Mouse (Mus musculus) midbrain, embryonic 14.5 days (tissue): ENCODE measurements at regions not wholly inside any gene's neighbourhood (a gene's known extent, or its start where the extent isn't known, plus 50 kb on each side); places are given as distances from the start of the nearest gene placed in this dataset.

ENCODE experiments used
- ATAC-seq: fragments of 200-750 bp; cut with Nextera tagmentation; 2 replicates; pipeline ENCODE4 v1.8.0; 2017; ENCODE audit warnings: moderate number of reproducible peaks, moderate library complexity; ENCODE audit not compliant: low FRiP score, low TSS enrichment
- DNase-seq: peaks from one replicate; pipeline ENCODE4 v3.0.0-alpha.2; 2015
- H3K27ac ChIP-seq: fragments of 300-500 bp; sonication (generic); replicated peaks from 2 replicates; pipeline ENCODE4 v1.5.1; 2014; ENCODE audit warnings: mild to moderate bottlenecking, low read depth, low read length, moderate library complexity
- H3K27me3 ChIP-seq: fragments of 300-500 bp; sonication (generic); 2 replicates; pipeline ENCODE4 v1.6.1; 2014; ENCODE audit warnings: low read length, control low read depth, mixed read lengths; ENCODE audit not compliant: control insufficient read depth, insufficient read depth
- H3K36me3 ChIP-seq: fragments of 300-500 bp; sonication (generic); 2 replicates; pipeline ENCODE4 v1.6.1; 2014; ENCODE audit warnings: low read length, control low read depth; ENCODE audit not compliant: control insufficient read depth, insufficient read depth
- H3K4me1 ChIP-seq: fragments of 300-500 bp; sonication (generic); 2 replicates; pipeline ENCODE4 v1.6.1; 2014; ENCODE audit warnings: mild to moderate bottlenecking, antibody characterized with exemption, low read length, control low read depth; ENCODE audit not compliant: control insufficient read depth, insufficient read depth
- H3K4me2 ChIP-seq: fragments of 300-500 bp; sonication (generic); 2 replicates; pipeline ENCODE4 v1.6.1; 2014; ENCODE audit warnings: mild to moderate bottlenecking, low read length, moderate library complexity
- H3K4me3 ChIP-seq: fragments of 300-500 bp; sonication (generic); replicated peaks from 2 replicates; pipeline ENCODE4 v1.5.1; 2014; ENCODE audit warnings: low read depth, low read length
- H3K9ac ChIP-seq: fragments of 300-500 bp; sonication (generic); replicated peaks from 2 replicates; pipeline ENCODE4 v1.6.1; 2014; ENCODE audit warnings: mild to moderate bottlenecking, low read length, moderate library complexity
- H3K9me3 ChIP-seq: fragments of 300-500 bp; sonication (generic); 2 replicates; pipeline ENCODE4 v1.6.1; 2016; ENCODE audit warnings: low read length, control low read depth, mixed read lengths; ENCODE audit not compliant: control insufficient read depth
- WGBS: fragments of 180-500 bp; shearing (Covaris S2); extraction: QIAGEN DNeasy Blood & Tissue Kit; methylation state at CpG from one replicate; pipeline ENCODE4 v1.1.7; 2014; 5-methylcytosine and 5-hydroxymethylcytosine counted together

DNA sequence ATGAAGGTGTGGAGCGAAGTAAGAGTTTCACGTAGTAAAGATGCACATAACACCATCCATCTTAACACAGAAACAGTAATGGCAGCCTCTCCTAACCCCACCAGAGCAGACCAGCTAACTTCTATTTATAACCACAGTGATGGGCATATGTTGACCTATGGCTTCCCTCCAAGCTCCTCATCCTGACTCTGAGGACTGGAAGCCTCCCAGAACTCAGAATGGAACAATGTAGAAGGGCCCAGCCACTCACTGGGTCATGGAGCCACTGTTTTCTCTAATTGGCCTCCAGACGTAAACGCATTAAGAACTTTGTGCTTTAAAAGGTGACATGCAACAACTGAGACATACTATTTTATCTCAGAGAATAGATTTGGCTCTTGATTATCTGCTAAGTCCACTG lies 77.0 kb downstream of the Irs2 start:
- 91% methylated on average over 4 of the region's 4 CpGs for WGBS
- no peak overlapping the region for H3K27ac ChIP-seq
- no peaks in the 10 kb centered on the region for H3K9me3 ChIP-seq
- H3K36me3 ChIP-seq, result no peaks in the 10 kb centered on the region
- H3K4me2 ChIP-seq, result no peak overlapping the region
- H3K4me1 ChIP-seq, result peaks cover 20% of the 10 kb centered on the region
- no peak overlapping the region for H3K4me3 ChIP-seq
- DNase-seq (no peak), ATAC-seq (no peak)
- H3K27me3 ChIP-seq, result no peaks in the 10 kb centered on the region; the same call in 1 of the 2 replicates
- no peak overlapping the region for H3K9ac ChIP-seq

DNA sequence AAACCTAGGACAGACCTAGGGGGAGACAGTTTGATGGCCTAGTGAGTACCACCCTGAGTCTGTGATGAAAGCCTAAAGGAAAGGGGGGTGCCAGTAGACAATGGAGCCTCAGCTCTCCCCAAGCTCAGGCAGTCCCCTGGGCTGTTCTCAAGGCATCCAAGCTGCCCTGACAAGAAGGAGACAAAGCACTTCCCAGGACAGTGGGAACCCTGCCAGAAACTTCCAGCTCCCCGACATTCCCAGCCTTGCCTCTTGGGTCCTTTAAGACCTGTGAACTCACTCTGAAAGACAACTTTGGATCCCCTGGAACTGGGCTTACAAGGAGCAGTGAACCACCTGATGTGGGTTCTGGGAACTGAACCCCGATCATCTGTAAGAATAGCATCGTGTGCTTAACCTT lies 79.4 kb downstream of the Irs2 start:
- Histone ChIP-seq H3K36me3 (no peaks in the 10 kb centered on the region), H3K9ac (no peak overlapping the region), H3K4me1 (peaks cover 39% of the 10 kb centered on the region), H3K27me3 (no peaks in the 10 kb centered on the region; the same call in 1 of the 2 replicates), H3K4me2 (no peak overlapping the region), H3K9me3 (no peaks in the 10 kb centered on the region), H3K27ac (peak overlapping the region; percentile 55), H3K4me3 (no peak overlapping the region)
- WGBS, result 69% methylated on average over 3 of the region's 3 CpGs
- no peak for DNase-seq
- peak; percentile 11; the same call in 1 of the 2 replicates for ATAC-seq

DNA sequence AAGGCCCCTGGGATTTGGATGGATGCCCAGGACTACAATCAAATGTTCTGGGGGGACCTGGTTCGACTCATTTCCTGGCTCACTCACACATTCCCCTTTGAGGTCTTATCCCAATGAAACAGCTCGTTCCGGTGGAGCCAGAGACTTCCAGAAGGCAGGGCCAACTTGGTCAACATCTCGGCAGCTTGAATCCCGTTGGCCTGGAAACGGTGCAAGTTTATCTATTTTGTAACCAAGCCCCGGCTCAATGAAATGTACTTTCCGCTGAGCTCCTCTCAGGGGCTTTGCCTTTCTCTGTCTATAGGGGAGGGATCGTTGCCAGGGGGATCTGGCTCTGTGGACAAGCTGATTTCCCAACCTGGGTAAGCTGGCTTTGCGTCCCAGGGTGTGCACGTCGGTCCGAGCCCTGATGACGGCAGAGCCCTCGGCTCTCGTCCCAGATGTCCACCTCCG lies 79.9 kb downstream of the Irs2 start:
- ATAC-seq (peak; percentile 43), DNase-seq (peak; percentile 79)
- H3K36me3 ChIP-seq, result no peaks in the 10 kb centered on the region
- H3K4me2 ChIP-seq, result no peak overlapping the region
- peak overlapping the region; percentile 55 for H3K27ac ChIP-seq
- H3K9ac ChIP-seq, result no peak overlapping the region
- no peaks in the 10 kb centered on the region for H3K9me3 ChIP-seq
- peaks cover 43% of the 10 kb centered on the region for H3K4me1 ChIP-seq
- no peak overlapping the region for H3K4me3 ChIP-seq
- 17% methylated on average over 17 of the region's 17 CpGs for WGBS
- H3K27me3 ChIP-seq, result no peaks in the 10 kb centered on the region; the same call in 1 of the 2 replicates

DNA sequence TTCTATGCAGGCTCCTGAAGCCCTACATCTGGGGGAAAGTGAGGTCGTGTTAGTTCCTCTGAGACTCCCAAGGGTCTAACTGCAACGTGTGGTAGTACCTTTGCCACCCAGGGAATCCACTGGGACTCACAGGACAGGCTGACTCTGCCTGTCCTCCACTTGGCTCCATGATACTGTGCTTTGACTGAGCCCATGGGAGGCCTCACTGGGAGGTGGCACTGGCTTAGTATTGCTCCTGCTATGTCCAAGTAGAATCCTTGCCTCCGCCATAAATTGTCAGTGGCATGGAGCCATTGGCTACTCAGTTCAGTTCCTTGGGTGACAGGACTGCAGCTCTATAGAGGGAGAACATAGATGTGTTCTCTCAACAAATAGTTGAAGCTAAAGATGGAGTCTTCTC lies 81.1 kb downstream of the Irs2 start:
- no peak overlapping the region for H3K27ac ChIP-seq
- no peak overlapping the region for H3K9ac ChIP-seq
- WGBS, result 57% methylated on average over 3 of the region's 3 CpGs
- no peak overlapping the region for H3K4me2 ChIP-seq
- no peak for DNase-seq
- H3K4me1 ChIP-seq, result peaks cover 51% of the 10 kb centered on the region
- ATAC-seq, result no peak
- no peaks in the 10 kb centered on the region for H3K9me3 ChIP-seq
- H3K27me3 ChIP-seq, result no peaks in the 10 kb centered on the region; the same call in 1 of the 2 replicates
- H3K36me3 ChIP-seq, result no peaks in the 10 kb centered on the region
- no peak overlapping the region for H3K4me3 ChIP-seq

DNA sequence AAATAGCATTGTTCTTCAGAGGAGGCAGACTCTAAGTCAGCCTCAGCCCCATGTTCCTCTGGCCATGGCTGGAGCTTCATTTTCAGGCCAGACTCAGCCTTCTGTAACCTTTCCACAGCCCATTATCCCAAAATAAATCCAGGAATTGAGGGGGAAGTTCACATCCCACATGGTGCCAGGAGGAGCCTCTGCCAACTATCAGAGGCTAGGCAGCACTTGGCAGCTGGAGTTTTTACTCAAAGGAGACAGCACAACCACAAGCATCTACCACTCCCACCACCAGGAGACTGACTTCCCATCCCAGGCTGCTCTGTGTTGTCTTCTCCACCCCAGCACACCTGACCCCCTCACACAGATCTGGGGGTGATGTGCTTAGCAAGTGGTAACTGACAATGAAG lies 81.7 kb downstream of the Irs2 start:
- peak; percentile 21 for DNase-seq
- no peaks in the 10 kb centered on the region; the same call in 1 of the 2 replicates for H3K27me3 ChIP-seq
- ATAC-seq, result no peak
- H3K27ac ChIP-seq, result peak overlapping the region; percentile 61; the same call in 1 of the 2 replicates
- H3K4me2 ChIP-seq, result peak overlapping the region; percentile 32; the same call in 1 of the 2 replicates
- H3K4me1 ChIP-seq, result peaks cover 58% of the 10 kb centered on the region
- no peaks in the 10 kb centered on the region for H3K9me3 ChIP-seq
- no peak overlapping the region for H3K9ac ChIP-seq
- no peaks in the 10 kb centered on the region for H3K36me3 ChIP-seq
- H3K4me3 ChIP-seq, result no peak overlapping the region

DNA sequence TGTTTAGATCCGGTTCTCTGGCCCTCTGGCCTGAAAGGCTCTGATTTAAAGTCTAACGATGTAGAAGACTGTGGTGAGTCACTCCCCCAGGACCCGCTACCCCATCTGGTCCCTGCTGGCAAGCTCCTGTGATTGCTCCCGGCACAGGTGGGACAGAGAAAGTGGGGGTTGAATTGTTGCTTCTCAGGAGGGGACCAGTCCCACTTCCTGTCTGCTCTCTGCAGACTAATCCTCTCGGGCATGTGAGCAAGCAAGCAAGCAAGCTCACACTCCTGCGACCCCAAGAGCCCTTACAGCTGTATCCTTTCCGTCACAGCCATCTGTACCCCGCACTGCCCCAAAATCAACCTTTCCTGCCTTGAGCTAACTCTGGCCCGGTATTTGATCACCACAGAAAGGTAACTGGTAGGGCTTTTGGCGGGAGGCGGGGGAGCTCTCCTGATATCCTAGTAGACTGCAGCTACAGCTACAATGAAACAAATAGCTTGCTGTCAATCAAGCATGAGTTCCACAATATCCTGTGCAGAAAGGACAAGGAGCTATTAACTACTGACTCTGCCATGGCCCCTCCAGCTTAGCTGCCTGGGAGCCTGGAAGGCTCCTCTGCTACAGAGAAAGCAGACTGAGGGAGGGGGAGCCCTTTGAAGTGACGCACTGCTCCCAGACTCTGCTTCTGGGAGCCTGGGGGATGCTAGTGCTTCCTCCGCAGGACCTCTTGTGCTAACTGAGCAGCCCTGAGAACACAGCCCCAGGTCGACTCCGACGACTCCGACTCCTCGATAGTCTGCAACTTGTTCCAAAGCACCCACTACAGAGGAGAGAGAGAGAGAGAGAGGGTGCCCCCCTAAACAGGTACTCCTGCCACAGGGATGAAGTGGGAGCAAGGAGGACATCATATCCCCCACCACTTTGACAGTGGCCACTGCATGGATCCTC lies 82.4 kb downstream of the Irs2 start:
- peaks cover 64% of the 10 kb centered on the region for H3K4me1 ChIP-seq
- DNase-seq (peak; percentile 70), ATAC-seq (peak; percentile 36; the same call in 1 of the 2 replicates)
- no peak overlapping the region for H3K4me3 ChIP-seq
- peak overlapping the region; percentile 32 for H3K4me2 ChIP-seq
- H3K9ac ChIP-seq, result peak overlapping the region; percentile 29; the same call in 1 of the 2 replicates
- H3K36me3 ChIP-seq, result no peaks in the 10 kb centered on the region
- H3K27me3 ChIP-seq, result no peaks in the 10 kb centered on the region; the same call in 1 of the 2 replicates
- WGBS, result 2% methylated on average over 18 of the region's 18 CpGs
- no peaks in the 10 kb centered on the region for H3K9me3 ChIP-seq
- H3K27ac ChIP-seq, result peak overlapping the region; percentile 61

DNA sequence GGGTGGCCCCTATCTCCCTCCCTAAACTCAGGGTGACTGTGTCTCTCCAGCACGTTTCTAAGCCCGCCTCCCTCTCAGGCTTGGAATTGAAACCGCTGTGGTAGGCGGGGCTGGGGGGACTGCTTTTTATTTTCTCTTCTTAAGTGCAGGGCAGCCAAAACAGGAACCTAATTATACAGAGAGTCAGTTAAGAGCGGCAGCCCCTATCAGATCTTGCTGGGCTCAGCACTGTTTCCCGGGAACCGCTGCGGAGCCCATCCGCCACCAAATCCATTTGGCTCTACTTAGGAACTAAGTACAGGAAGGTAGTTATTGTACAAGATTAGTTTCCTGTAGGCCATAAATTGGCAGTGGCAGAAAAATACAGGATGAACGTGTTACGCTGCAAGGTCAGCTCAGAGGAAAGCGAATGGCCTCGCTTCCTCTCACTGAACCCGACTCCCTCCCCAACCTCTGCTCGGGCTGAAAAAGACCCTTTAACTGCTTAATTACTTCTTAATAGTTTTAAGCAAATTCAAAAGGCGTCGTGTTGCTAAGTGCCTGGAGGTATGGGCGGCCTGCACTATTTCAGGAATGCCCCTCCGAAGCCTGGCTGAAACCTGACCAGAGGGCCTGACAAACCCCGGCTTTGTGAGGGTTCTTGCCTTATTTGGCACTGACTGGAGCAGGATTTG lies 83.6 kb downstream of the Irs2 start:
- Histone ChIP-seq H3K27me3 (no peaks in the 10 kb centered on the region; the same call in 1 of the 2 replicates), H3K4me3 (no peak overlapping the region), H3K4me1 (peaks cover 64% of the 10 kb centered on the region), H3K9ac (no peak overlapping the region; the same call in 1 of the 2 replicates), H3K36me3 (no peaks in the 10 kb centered on the region), H3K9me3 (no peaks in the 10 kb centered on the region), H3K4me2 (peak overlapping the region; percentile 18), H3K27ac (peak overlapping the region; percentile 1; the same call in 1 of the 2 replicates)
- WGBS, result 2% methylated on average over 20 of the region's 20 CpGs
- 0 out of 2 replicates have a peak, but pooled peaks have one; percentile 25 for ATAC-seq
- peak; percentile 74 for DNase-seq

DNA sequence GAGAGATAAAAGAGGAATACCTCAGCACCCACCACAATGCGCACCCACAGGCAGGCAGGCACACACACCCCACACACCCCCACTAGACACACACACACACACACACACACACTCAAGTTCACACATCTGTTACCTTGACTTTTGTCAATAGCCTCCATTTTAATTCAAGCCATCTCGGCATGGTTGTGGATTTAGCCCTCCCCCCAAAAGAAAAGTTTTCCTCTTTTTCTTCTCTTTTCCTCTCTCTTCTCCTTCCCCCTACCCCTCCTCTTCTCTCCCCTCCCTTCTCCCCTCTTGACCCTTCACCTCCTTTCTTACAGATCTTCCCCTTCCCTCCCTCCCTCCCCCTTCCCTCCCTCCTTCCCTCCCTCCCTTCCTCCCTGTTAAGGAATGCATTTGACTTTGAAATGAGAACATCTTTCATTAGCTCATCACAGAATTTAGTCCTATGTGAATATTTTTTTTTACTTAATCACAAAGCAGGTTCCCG lies 84.2 kb downstream of the Irs2 start:
- H3K9me3 ChIP-seq, result no peaks in the 10 kb centered on the region
- H3K4me2 ChIP-seq, result peak overlapping the region; percentile 18
- H3K4me3 ChIP-seq, result no peak overlapping the region
- peaks cover 64% of the 10 kb centered on the region for H3K4me1 ChIP-seq
- WGBS, result 5% methylated on average over 3 of the region's 3 CpGs
- H3K9ac ChIP-seq, result no peak overlapping the region
- ATAC-seq, result no peak
- peak overlapping the region; percentile 1; the same call in 1 of the 2 replicates for H3K27ac ChIP-seq
- no peak for DNase-seq
- no peaks in the 10 kb centered on the region; the same call in 1 of the 2 replicates for H3K27me3 ChIP-seq
- H3K36me3 ChIP-seq, result no peaks in the 10 kb centered on the region
